ENCODE assay signal across 8 mouse cellular contexts in the genomic region with DNA sequence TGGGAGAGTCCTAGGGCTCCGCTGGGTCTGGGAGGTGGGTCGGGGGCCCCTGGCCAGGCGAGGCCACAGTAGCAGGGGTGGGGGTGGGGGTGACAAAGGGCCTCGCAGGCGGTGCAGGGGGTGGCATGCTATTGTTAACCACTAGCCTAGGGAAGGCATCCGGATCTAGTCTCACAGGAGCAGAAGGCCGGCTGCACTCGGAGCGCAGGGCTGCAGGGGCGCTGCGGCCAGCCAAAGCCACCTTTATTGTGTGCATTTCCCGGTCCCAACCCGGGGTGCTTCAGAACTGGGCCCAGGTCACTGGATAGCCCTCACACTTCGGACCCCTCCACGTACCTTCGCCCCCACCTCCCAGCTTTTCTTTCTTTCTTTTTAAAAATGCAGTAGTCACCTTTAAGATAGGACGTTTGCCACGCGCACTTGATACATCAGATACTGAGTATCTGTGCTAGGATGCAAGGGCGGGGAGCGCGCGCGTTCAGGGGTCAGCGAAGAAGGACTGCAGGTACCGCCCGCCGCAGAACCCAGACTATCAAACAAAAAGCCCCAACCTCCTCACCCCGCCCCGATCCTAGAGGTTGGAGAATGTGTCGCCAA. TPM values are rescaled to one million over a fixed set of nuclear protein-coding genes. Genes with fewer than 3 reads are reported as not detected.
A peak's percentile ranks its signal among the peaks of the same experiment; 100 is the strongest.
DNase-seq lines count a peak whose midpoint lies in the region; ATAC-seq and TF ChIP-seq lines count a peak whose summit lies in the region.

No protein-coding gene starts in this region.

- DNase-seq in gastrocnemius, adult 2 months: peak; percentile 33
- no peak for DNase-seq in gastrocnemius, adult 8-10 months (ENCODE audit: low spot score in 2 of 2)
- DNase-seq in adrenal gland, postnatal 25 days: peak; percentile 57
- DNase-seq in limb, embryonic 10.5 days (ENCODE audit: low spot score): peak; percentile 71
- peak; percentile 60 for DNase-seq in neural tube, embryonic 11.5 days (ENCODE audit: low spot score)
- no peak for DNase-seq in Muller cell, postnatal 12 days (ENCODE audit: inconsistent ontology term)

- peaks cover 76% of the 10 kb centered on the region for H3K27me3 ChIP-seq in embryonic facial prominence, embryonic 15.5 days
- peaks cover 61% of the 10 kb centered on the region for H3K27me3 ChIP-seq in hindbrain, embryonic 13.5 days
- H3K27me3 ChIP-seq in limb, embryonic 10.5 days (ENCODE audit: low read depth, poor library complexity, severe bottlenecking): peaks cover 79% of the 10 kb centered on the region
- peaks cover 58% of the 10 kb centered on the region for H3K27me3 ChIP-seq in neural tube, embryonic 11.5 days (ENCODE audit: control insufficient read depth, insufficient read depth, low read length)

- H3K4me3 ChIP-seq in gastrocnemius, adult 2 months: peak overlapping the region; percentile 83
- H3K4me3 ChIP-seq in embryonic facial prominence, embryonic 15.5 days (replicated peaks): peak overlapping the region; percentile 59
- H3K4me3 ChIP-seq in hindbrain, embryonic 13.5 days: peak overlapping the region; percentile 66
- H3K4me3 ChIP-seq in limb, embryonic 10.5 days: peak overlapping the region; percentile 65
- peak overlapping the region; percentile 58 for H3K4me3 ChIP-seq in neural tube, embryonic 11.5 days (ENCODE audit: low read depth, low read length)

- TF ChIP-seq CTCF in gastrocnemius, adult 2 months (IDR thresholded peaks at IDR 0.05): no peak; the same call in 1 of the 2 replicates

- H3K36me3 ChIP-seq in embryonic facial prominence, embryonic 15.5 days: no peaks in the 10 kb centered on the region
- H3K36me3 ChIP-seq in hindbrain, embryonic 13.5 days: no peaks in the 10 kb centered on the region
- H3K36me3 ChIP-seq in limb, embryonic 10.5 days: no peaks in the 10 kb centered on the region
- no peaks in the 10 kb centered on the region for H3K36me3 ChIP-seq in neural tube, embryonic 11.5 days (ENCODE audit: control insufficient read depth, insufficient read depth, low read length)

- no peak for ATAC-seq in embryonic facial prominence, embryonic 15.5 days (ENCODE audit: insufficient number of reproducible peaks, low FRiP score, low TSS enrichment, low read depth)
- ATAC-seq in hindbrain, embryonic 13.5 days (ENCODE audit: low FRiP score): peak; percentile 27
- ATAC-seq in neural tube, embryonic 11.5 days (ENCODE audit: insufficient read depth, low FRiP score, low TSS enrichment): peak; percentile 29

- peaks cover 55% of the 10 kb centered on the region for H3K4me1 ChIP-seq in embryonic facial prominence, embryonic 15.5 days
- H3K4me1 ChIP-seq in hindbrain, embryonic 13.5 days (replicated peaks): peaks cover 43% of the 10 kb centered on the region
- peaks cover 60% of the 10 kb centered on the region for H3K4me1 ChIP-seq in limb, embryonic 10.5 days
- H3K4me1 ChIP-seq in neural tube, embryonic 11.5 days (ENCODE audit: control insufficient read depth, insufficient read depth, low read length): peaks cover 18% of the 10 kb centered on the region

- WGBS in embryonic facial prominence, embryonic 15.5 days: under 1% methylated on average over 31 of the region's 31 CpGs
- WGBS in hindbrain, embryonic 13.5 days: under 1% methylated on average over 31 of the region's 31 CpGs
- WGBS in limb, embryonic 10.5 days: under 1% methylated on average over 31 of the region's 31 CpGs
- under 1% methylated on average over 29 of the region's 31 CpGs for WGBS in neural tube, embryonic 11.5 days

- peak overlapping the region; percentile 35; the same call in 1 of the 2 replicates for H3K9ac ChIP-seq in embryonic facial prominence, embryonic 15.5 days
- H3K9ac ChIP-seq in hindbrain, embryonic 13.5 days: peak overlapping the region; percentile 80
- peak overlapping the region; percentile 62 for H3K9ac ChIP-seq in neural tube, embryonic 11.5 days (ENCODE audit: low read length)

- peak overlapping the region; percentile 51; the same call in 1 of the 2 replicates for H3K27ac ChIP-seq in gastrocnemius, adult 2 months
- H3K27ac ChIP-seq in embryonic facial prominence, embryonic 15.5 days (replicated peaks): peak overlapping the region; percentile 41; the same call in 1 of the 2 replicates
- peak overlapping the region; percentile 92 for H3K27ac ChIP-seq in hindbrain, embryonic 13.5 days
- H3K27ac ChIP-seq in limb, embryonic 10.5 days: peak overlapping the region; percentile 76
- peak overlapping the region; percentile 44; the same call in 1 of the 2 replicates for H3K27ac ChIP-seq in neural tube, embryonic 11.5 days (ENCODE audit: low read depth, low read length)

- H3K9me3 ChIP-seq in embryonic facial prominence, embryonic 15.5 days (replicated peaks): no peaks in the 10 kb centered on the region
- no peaks in the 10 kb centered on the region for H3K9me3 ChIP-seq in hindbrain, embryonic 13.5 days
- H3K9me3 ChIP-seq in limb, embryonic 10.5 days (replicated peaks): no peaks in the 10 kb centered on the region
- no peaks in the 10 kb centered on the region for H3K9me3 ChIP-seq in neural tube, embryonic 11.5 days (ENCODE audit: control insufficient read depth, low read length)

- H3K4me2 ChIP-seq in embryonic facial prominence, embryonic 15.5 days (replicated peaks): peak overlapping the region; percentile 97
- peak overlapping the region; percentile 83 for H3K4me2 ChIP-seq in hindbrain, embryonic 13.5 days
- H3K4me2 ChIP-seq in neural tube, embryonic 11.5 days (ENCODE audit: low read depth): peak overlapping the region; percentile 93

- intact Hi-C loops in gastrocnemius, adult 2 months (cut with DNase I): loop anchor here (10.0 kb wide), 1 partner anchor 1129 kb away; a partner anchor contains a TSS

RNA-seq across cellular contexts. Expression of a gene that starts 5.2 kb away (rescaled TPM):
- total RNA-seq in gastrocnemius, adult 2 months (2021): 1 to 10 TPM; 1.3 to 2.8 TPM
- 1 to 10 TPM; 1.5 to 1.9 (median 1.8) TPM for total RNA-seq in gastrocnemius, adult 8-10 months (2022)
- 21.3 and 27.9 TPM in 2 replicates for total RNA-seq in adrenal gland, postnatal 25 days (2021)
- polyA plus RNA-seq in embryonic facial prominence, embryonic 15.5 days (2015; fragmentation: Nextera tagmentation; extraction: Ambion mirVana): 12.5 and 13.0 TPM in 2 replicates
- 15.6 and 16.4 TPM in 2 replicates for polyA plus RNA-seq in hindbrain, embryonic 13.5 days (2015; fragmentation: Nextera tagmentation; extraction: Ambion mirVana)
- 3.0 and 6.5 TPM in 2 replicates for polyA plus RNA-seq in limb, embryonic 10.5 days (2016; fragmentation: Nextera tagmentation; extraction: Ambion mirVana)
- polyA plus RNA-seq in neural tube, embryonic 11.5 days (2014; fragmentation: Nextera tagmentation; extraction: Ambion mirVana): 6.5 and 7.3 TPM in 2 replicates

Comparison
In these comparisons a context has a peak if more than half of its experiments do, and no peak if none do; other contexts are left out.
1. DNase-seq: peak in gastrocnemius, adult 2 months (single experiment), adrenal gland, postnatal 25 days (single experiment), limb, embryonic 10.5 days (single experiment) and neural tube, embryonic 11.5 days (single experiment); none in gastrocnemius, adult 8-10 months (0 of 2) and Muller cell, postnatal 12 days (single experiment).
2. H3K27ac ChIP-seq: peak in every context shown above with its lines; median percentile 92 in hindbrain, embryonic 13.5 days; 76 in limb, embryonic 10.5 days; 51 in gastrocnemius, adult 2 months; 44 in neural tube, embryonic 11.5 days; 41 in embryonic facial prominence, embryonic 15.5 days.
3. Peak in every context shown above with its lines, with median percentiles within 50 percentile points of each other: H3K4me3 ChIP-seq, H3K4me2 ChIP-seq and H3K9ac ChIP-seq.